In the genomic region with DNA sequence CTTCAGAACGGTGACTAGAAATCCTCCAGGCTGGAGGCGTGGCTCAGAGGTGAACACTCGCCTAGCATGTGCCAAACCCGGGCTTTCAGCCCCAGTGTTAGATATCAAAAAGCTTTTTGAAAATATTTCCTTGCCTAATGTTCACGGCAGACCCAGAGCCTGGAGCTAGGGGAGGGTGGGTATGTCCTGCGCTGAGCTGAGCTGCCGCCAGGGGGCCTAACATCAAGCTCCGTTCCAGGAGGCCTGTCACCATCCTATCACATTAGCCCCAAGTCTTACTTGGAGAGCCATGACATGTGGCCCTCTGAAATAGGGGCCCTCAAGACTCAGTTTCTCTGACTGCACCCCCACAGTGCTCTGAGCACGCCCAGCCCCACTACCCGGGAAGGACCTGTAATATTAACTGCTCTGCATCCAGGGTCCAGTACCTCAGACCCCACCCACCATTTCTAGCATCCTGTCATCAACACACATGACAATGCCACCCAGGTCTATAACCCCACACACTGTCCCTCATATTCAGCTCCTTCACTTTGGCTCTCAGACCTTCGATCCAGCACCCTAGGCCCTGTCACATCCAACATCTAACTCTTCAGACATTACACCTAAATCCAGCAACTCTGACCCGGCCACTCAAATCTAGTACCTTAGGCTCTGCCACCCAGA, we compare ENCODE assay signal across 8 mouse cellular contexts. TPM values are rescaled to one million over a fixed set of nuclear protein-coding genes. Genes with fewer than 3 reads are reported as not detected.
DNase-seq lines count a peak whose midpoint lies in the region; ATAC-seq and TF ChIP-seq lines count a peak whose summit lies in the region.

No protein-coding gene starts in this region.

- H3K27me3 ChIP-seq in embryonic facial prominence, embryonic 14.5 days (replicated peaks; ENCODE audit: control insufficient read depth, insufficient read depth, low read length): no peaks in the 10 kb centered on the region
- peaks cover 27% of the 10 kb centered on the region for H3K27me3 ChIP-seq in heart, embryonic 10.5 days (ENCODE audit: insufficient read depth, poor library complexity, severe bottlenecking)
- H3K27me3 ChIP-seq in kidney, embryonic 14.5 days (ENCODE audit: control insufficient read depth, insufficient read depth, low read length): no peaks in the 10 kb centered on the region
- H3K27me3 ChIP-seq in liver, adult 2 months (ENCODE audit: control insufficient read depth, insufficient read depth, low read length): no peaks in the 10 kb centered on the region
- H3K27me3 ChIP-seq in splenic B cell, adult 2 months (ENCODE audit: control insufficient read depth, insufficient read depth, low read length, poor library complexity, severe bottlenecking): no peaks in the 10 kb centered on the region

- peak overlapping the region; percentile 94 for H3K4me2 ChIP-seq in embryonic facial prominence, embryonic 14.5 days (ENCODE audit: low read depth, low read length)
- H3K4me2 ChIP-seq in kidney, embryonic 14.5 days (replicated peaks; ENCODE audit: low read depth, low read length): peak overlapping the region; percentile 89

- peaks cover 9% of the 10 kb centered on the region; the same call in 1 of the 2 replicates for H3K79me2 ChIP-seq in liver, adult 2 months (ENCODE audit: control insufficient read depth, insufficient read depth, low read length)

- TF ChIP-seq POLR2A in bone marrow, adult 2 months (IDR thresholded peaks at IDR 0.05; ENCODE audit: borderline replicate concordance, control insufficient read depth, low read depth, low read length): no peak
- no peak for TF ChIP-seq POLR2A in liver, adult 2 months (IDR thresholded peaks at IDR 0.05; ENCODE audit: extremely low read depth, insufficient read depth, low read length)

- DNase-seq in CD8-positive naive resting alpha-beta T cell, adult 2 months (ENCODE audit: low read depth in 2 of 2, low spot score in 2 of 2): peak; percentile 70 to 78
- DNase-seq in embryonic facial prominence, embryonic 14.5 days (ENCODE audit: low spot score): peak; percentile 85
- DNase-seq in heart, embryonic 10.5 days (ENCODE audit: low spot score): peak; percentile 91
- DNase-seq in liver, adult 2 months (ENCODE audit: extremely low read depth, low read depth, low spot score): peak; percentile 85
- peak; percentile 88 for DNase-seq in splenic B cell, adult 2 months (ENCODE audit: low read depth, low spot score)

- TF ChIP-seq CTCF in bone marrow, adult 2 months (IDR thresholded peaks at IDR 0.05; ENCODE audit: control insufficient read depth, insufficient read depth, low read length): peak; percentile 90
- TF ChIP-seq CTCF in liver, adult 2 months (IDR thresholded peaks at IDR 0.05; ENCODE audit: low read depth, low read length): peak; percentile 94

- ATAC-seq in embryonic facial prominence, embryonic 14.5 days (ENCODE audit: low read depth): peak; percentile 81
- ATAC-seq in kidney, embryonic 14.5 days (ENCODE audit: low FRiP score, low TSS enrichment): peak; percentile 68
- peak; percentile 77 for ATAC-seq in monocyte, adult 5-6 weeks (replicated peaks; ENCODE audit: insufficient number of reproducible peaks, low FRiP score, low TSS enrichment, poor library complexity, severe bottlenecking)

- H3K36me3 ChIP-seq in embryonic facial prominence, embryonic 14.5 days (ENCODE audit: control insufficient read depth, insufficient read depth, low read length): peaks cover 38% of the 10 kb centered on the region
- peaks cover 35% of the 10 kb centered on the region for H3K36me3 ChIP-seq in heart, embryonic 10.5 days
- H3K36me3 ChIP-seq in kidney, embryonic 14.5 days (ENCODE audit: control insufficient read depth, insufficient read depth, low read length): peaks cover 35% of the 10 kb centered on the region
- peaks cover 9% of the 10 kb centered on the region; the same call in 1 of the 2 replicates for H3K36me3 ChIP-seq in liver, adult 2 months (ENCODE audit: control insufficient read depth, insufficient read depth, low read length)
- peaks cover 4% of the 10 kb centered on the region for H3K36me3 ChIP-seq in splenic B cell, adult 2 months (ENCODE audit: control insufficient read depth, insufficient read depth, low read length, poor library complexity, severe bottlenecking)

- H3K4me1 ChIP-seq in bone marrow, adult 2 months (ENCODE audit: control insufficient read depth, insufficient read depth, low read length): no peaks in the 10 kb centered on the region; the same call in 1 of the 2 replicates
- peaks cover 9% of the 10 kb centered on the region for H3K4me1 ChIP-seq in embryonic facial prominence, embryonic 14.5 days (ENCODE audit: control insufficient read depth, insufficient read depth, low read length)
- H3K4me1 ChIP-seq in heart, embryonic 10.5 days: peaks cover 37% of the 10 kb centered on the region
- peaks cover 13% of the 10 kb centered on the region; the same call in 1 of the 2 replicates for H3K4me1 ChIP-seq in kidney, embryonic 14.5 days (ENCODE audit: control insufficient read depth, insufficient read depth, low read length)
- H3K4me1 ChIP-seq in liver, adult 2 months (ENCODE audit: control insufficient read depth, insufficient read depth, low read length): peaks cover 17% of the 10 kb centered on the region

- no peaks in the 10 kb centered on the region for H3K9me3 ChIP-seq in embryonic facial prominence, embryonic 14.5 days (ENCODE audit: control insufficient read depth, low read length)
- no peaks in the 10 kb centered on the region for H3K9me3 ChIP-seq in heart, embryonic 10.5 days
- H3K9me3 ChIP-seq in kidney, embryonic 14.5 days (ENCODE audit: control insufficient read depth, low read length): no peaks in the 10 kb centered on the region

- peak overlapping the region; percentile 64; the same call in 1 of the 2 replicates for H3K27ac ChIP-seq in bone marrow, adult 2 months (ENCODE audit: control insufficient read depth, insufficient read depth, low read depth, low read length, poor library complexity)
- H3K27ac ChIP-seq in embryonic facial prominence, embryonic 14.5 days (replicated peaks; ENCODE audit: low read depth, low read length): peak overlapping the region; percentile 77
- peak overlapping the region; percentile 92 for H3K27ac ChIP-seq in heart, embryonic 10.5 days
- H3K27ac ChIP-seq in kidney, embryonic 14.5 days (ENCODE audit: low read depth, low read length): peak overlapping the region; percentile 52; the same call in 1 of the 2 replicates
- H3K27ac ChIP-seq in liver, adult 2 months (replicated peaks; ENCODE audit: insufficient read depth, low read depth, low read length): peak overlapping the region; percentile 87

- 6% methylated on average over 12 of the region's 12 CpGs for WGBS in bone marrow, adult 2 months
- WGBS in embryonic facial prominence, embryonic 14.5 days: 5% methylated on average over 12 of the region's 12 CpGs
- 5% methylated on average over 12 of the region's 12 CpGs for WGBS in heart, embryonic 10.5 days
- WGBS in kidney, embryonic 14.5 days: 6% methylated on average over 12 of the region's 12 CpGs
- WGBS in liver, adult 2 months: 4% methylated on average over 12 of the region's 12 CpGs

- H3K9ac ChIP-seq in embryonic facial prominence, embryonic 14.5 days (ENCODE audit: low read depth, low read length): peak overlapping the region; percentile 91
- H3K9ac ChIP-seq in kidney, embryonic 14.5 days (ENCODE audit: low read depth, low read length): peak overlapping the region; percentile 92
- H3K9ac ChIP-seq in liver, adult 2 months (ENCODE audit: low read depth, low read length): peak overlapping the region; percentile 94

- H3K4me3 ChIP-seq in bone marrow, adult 2 months (replicated peaks; ENCODE audit: control insufficient read depth, low read depth, low read length): peak overlapping the region; percentile 94
- H3K4me3 ChIP-seq in embryonic facial prominence, embryonic 14.5 days (ENCODE audit: low read depth, low read length): peak overlapping the region; percentile 90
- H3K4me3 ChIP-seq in heart, embryonic 10.5 days: peak overlapping the region; percentile 90
- peak overlapping the region; percentile 93 for H3K4me3 ChIP-seq in kidney, embryonic 14.5 days (ENCODE audit: low read length)
- H3K4me3 ChIP-seq in liver, adult 2 months (ENCODE audit: insufficient read depth, low read depth, low read length): peak overlapping the region; percentile 87

RNA-seq across cellular contexts. Expression of a gene that starts 7.1 kb away (rescaled TPM):
- 27.6 and 39.3 TPM in 2 replicates for polyA plus RNA-seq in bone marrow, adult 2 months (2011; ENCODE audit: insufficient read depth, insufficient read length, low replicate concordance, missing spikeins)
- polyA plus RNA-seq in embryonic facial prominence, embryonic 14.5 days (2014; fragmentation: Nextera tagmentation; extraction: Ambion mirVana): 106 and 107 TPM in 2 replicates
- 76.3 and 93.2 TPM in 2 replicates for polyA plus RNA-seq in heart, embryonic 10.5 days (2016; fragmentation: Nextera tagmentation; extraction: Ambion mirVana)
- 105 and 119 TPM in 2 replicates for polyA plus RNA-seq in kidney, embryonic 14.5 days (2014; fragmentation: Nextera tagmentation; extraction: Ambion mirVana)
- 23.6 and 25.2 TPM in 2 replicates for total RNA-seq in liver, adult 2 months (2014; rRNA removed)
- polyA plus RNA-seq in liver, adult 2 months (2012; rRNA removed): 82.4 and 86.1 TPM in 2 replicates
- 9.5 to 46.4 TPM (median 15.2 TPM) in 3 replicates for total RNA-seq in monocyte, adult 5-6 weeks (2017)

RNA-seq across cellular contexts. Expression of a gene that starts 8.3 kb away (rescaled TPM):
- not detected in 2 replicates for polyA plus RNA-seq in bone marrow, adult 2 months (2011; ENCODE audit: insufficient read depth, insufficient read length, low replicate concordance, missing spikeins)
- polyA plus RNA-seq in embryonic facial prominence, embryonic 14.5 days (2014; fragmentation: Nextera tagmentation; extraction: Ambion mirVana): 11.5 and 11.8 TPM in 2 replicates
- not detected in 2 replicates for polyA plus RNA-seq in heart, embryonic 10.5 days (2016; fragmentation: Nextera tagmentation; extraction: Ambion mirVana)
- polyA plus RNA-seq in kidney, embryonic 14.5 days (2014; fragmentation: Nextera tagmentation; extraction: Ambion mirVana): not detected in 2 replicates
- total RNA-seq in liver, adult 2 months (2014; rRNA removed): not detected in 2 replicates
- not detected in 2 replicates for polyA plus RNA-seq in liver, adult 2 months (2012; rRNA removed)
- not detected in 3 replicates for total RNA-seq in monocyte, adult 5-6 weeks (2017)

RNA-seq across cellular contexts. Expression of a gene that starts 18.7 kb away (rescaled TPM):
- polyA plus RNA-seq in bone marrow, adult 2 months (2011; ENCODE audit: insufficient read depth, insufficient read length, low replicate concordance, missing spikeins): 12.1 and 26.4 TPM in 2 replicates
- 5.1 and 5.7 TPM in 2 replicates for polyA plus RNA-seq in embryonic facial prominence, embryonic 14.5 days (2014; fragmentation: Nextera tagmentation; extraction: Ambion mirVana)
- polyA plus RNA-seq in heart, embryonic 10.5 days (2016; fragmentation: Nextera tagmentation; extraction: Ambion mirVana): 1.1 and 1.2 TPM in 2 replicates
- polyA plus RNA-seq in kidney, embryonic 14.5 days (2014; fragmentation: Nextera tagmentation; extraction: Ambion mirVana): 0.89 and 1.2 TPM in 2 replicates
- 1.5 TPM in 2 replicates for total RNA-seq in liver, adult 2 months (2014; rRNA removed)
- polyA plus RNA-seq in liver, adult 2 months (2012; rRNA removed): 0.60 and 1.3 TPM in 2 replicates
- total RNA-seq in monocyte, adult 5-6 weeks (2017): 67.3 to 90.2 TPM (median 72.6 TPM) in 3 replicates

RNA-seq across cellular contexts. Expression of a gene that starts 33.3 kb away (rescaled TPM):
- 14.6 and 20.1 TPM in 2 replicates for polyA plus RNA-seq in bone marrow, adult 2 months (2011; ENCODE audit: insufficient read depth, insufficient read length, low replicate concordance, missing spikeins)
- 2.0 and 2.8 TPM in 2 replicates for polyA plus RNA-seq in embryonic facial prominence, embryonic 14.5 days (2014; fragmentation: Nextera tagmentation; extraction: Ambion mirVana)
- 5.6 and 5.7 TPM in 2 replicates for polyA plus RNA-seq in heart, embryonic 10.5 days (2016; fragmentation: Nextera tagmentation; extraction: Ambion mirVana)
- polyA plus RNA-seq in kidney, embryonic 14.5 days (2014; fragmentation: Nextera tagmentation; extraction: Ambion mirVana): 2.7 and 3.1 TPM in 2 replicates
- 36.5 and 57.1 TPM in 2 replicates for total RNA-seq in liver, adult 2 months (2014; rRNA removed)
- polyA plus RNA-seq in liver, adult 2 months (2012; rRNA removed): 43.5 and 70.7 TPM in 2 replicates
- total RNA-seq in monocyte, adult 5-6 weeks (2017): 6.9 to 10.8 TPM (median 9.8 TPM) in 3 replicates

Comparison
In these comparisons a context has a peak if more than half of its experiments do, and no peak if none do; other contexts are left out.
1. Peak in every context shown above with its lines: DNase-seq, ATAC-seq, H3K4me3 ChIP-seq and H3K27ac ChIP-seq.
2. RNA of a gene that starts 8.3 kb away (polyA plus RNA-seq): 11.5 to 11.8 TPM in embryonic facial prominence, embryonic 14.5 days; not detected in heart, embryonic 10.5 days, not detected in bone marrow, adult 2 months, not detected in kidney, embryonic 14.5 days and not detected in liver, adult 2 months; every median in the first group is over 10 times any median in the second.